Comparison of ENCODE assay signal across 8 mouse cellular contexts in genomic region chr8:46293741-46294151, GRCm38 (mm10). TPM values are rescaled to one million over a fixed set of nuclear protein-coding genes. Genes with fewer than 3 reads are reported as not detected.
DNase-seq lines count a peak whose midpoint lies in the region; ATAC-seq lines count a peak whose summit lies in the region.

No protein-coding gene starts in this region.

- WGBS in lung, embryonic 15.5 days: under 1% methylated on average over 16 of the region's 16 CpGs
- under 1% methylated on average over 16 of the region's 16 CpGs for WGBS in forebrain, embryonic 11.5 days
- under 1% methylated on average over 16 of the region's 16 CpGs for WGBS in hindbrain, embryonic 15.5 days
- under 1% methylated on average over 16 of the region's 16 CpGs for whole genome bisulfite sequencing in neural tube, embryonic 15.5 days

- H3K9ac ChIP-seq in lung, embryonic 15.5 days: no peak overlapping the region
- no peak overlapping the region for H3K9ac ChIP-seq in forebrain, embryonic 11.5 days (ENCODE audit: low read length)
- no peak overlapping the region for H3K9ac ChIP-seq in hindbrain, embryonic 15.5 days
- H3K9ac ChIP-seq in neural tube, embryonic 15.5 days (replicated peaks): no peak overlapping the region

- no peaks in the 10 kb centered on the region for H3K9me3 ChIP-seq in lung, embryonic 15.5 days
- H3K9me3 ChIP-seq in forebrain, embryonic 11.5 days (ENCODE audit: control insufficient read depth, low read length): no peaks in the 10 kb centered on the region
- no peaks in the 10 kb centered on the region for H3K9me3 ChIP-seq in hindbrain, embryonic 15.5 days
- no peaks in the 10 kb centered on the region for H3K9me3 ChIP-seq in neural tube, embryonic 15.5 days (replicated peaks)

- H3K27me3 ChIP-seq in lung, embryonic 15.5 days: peaks cover 97% of the 10 kb centered on the region
- H3K27me3 ChIP-seq in forebrain, embryonic 11.5 days (ENCODE audit: control insufficient read depth, insufficient read depth, low read length): peaks cover 74% of the 10 kb centered on the region
- H3K27me3 ChIP-seq in hindbrain, embryonic 15.5 days: peaks cover 85% of the 10 kb centered on the region
- H3K27me3 ChIP-seq in neural tube, embryonic 15.5 days (replicated peaks): peaks cover 87% of the 10 kb centered on the region

- H3K27ac ChIP-seq in lung, embryonic 15.5 days: no peak overlapping the region
- H3K27ac ChIP-seq in forebrain, embryonic 11.5 days (ENCODE audit: low read depth, low read length): no peak overlapping the region
- H3K27ac ChIP-seq in hindbrain, embryonic 15.5 days (replicated peaks): no peak overlapping the region
- H3K27ac ChIP-seq in neural tube, embryonic 15.5 days (replicated peaks): no peak overlapping the region

- no peak for DNase-seq in lung, postnatal 36 days
- DNase-seq in forebrain, embryonic 11.5 days (ENCODE audit: low spot score): peak; percentile 58
- DNase-seq in gastrocnemius, adult 18-20 months (ENCODE audit: low spot score): no peak

- H3K4me2 ChIP-seq in lung, embryonic 15.5 days: peak overlapping the region; percentile 20; the same call in 1 of the 2 replicates
- peak overlapping the region; percentile 50 for H3K4me2 ChIP-seq in forebrain, embryonic 11.5 days (ENCODE audit: low read depth, low read length, severe bottlenecking)
- peak overlapping the region; percentile 34 for H3K4me2 ChIP-seq in hindbrain, embryonic 15.5 days
- peak overlapping the region; percentile 43; the same call in 1 of the 2 replicates for H3K4me2 ChIP-seq in neural tube, embryonic 15.5 days

- H3K4me1 ChIP-seq in lung, embryonic 15.5 days: peaks cover 13% of the 10 kb centered on the region; the same call in 1 of the 2 replicates
- peaks cover 28% of the 10 kb centered on the region for H3K4me1 ChIP-seq in forebrain, embryonic 11.5 days (replicated peaks; ENCODE audit: control insufficient read depth, insufficient read depth, low read length)
- H3K4me1 ChIP-seq in hindbrain, embryonic 15.5 days (replicated peaks): peaks cover 15% of the 10 kb centered on the region
- peaks cover 35% of the 10 kb centered on the region for H3K4me1 ChIP-seq in neural tube, embryonic 15.5 days

- no peak for ATAC-seq in lung, embryonic 15.5 days (ENCODE audit: borderline replicate concordance, extremely low read depth, low FRiP score, low TSS enrichment)
- ATAC-seq in forebrain, embryonic 11.5 days (replicated peaks; ENCODE audit: low FRiP score): no peak
- ATAC-seq in hindbrain, embryonic 15.5 days (ENCODE audit: low FRiP score, low read depth): no peak
- ATAC-seq in neural tube, embryonic 15.5 days (ENCODE audit: low FRiP score): no peak
- no peak for ATAC-seq in cerebellum, adult (ENCODE audit: insufficient number of reproducible peaks, low FRiP score, low TSS enrichment)
- no peak for ATAC-seq in erythroblast, adult 5-6 weeks (replicated peaks; ENCODE audit: low FRiP score, poor library complexity, severe bottlenecking)

- no peak overlapping the region for H3K4me3 ChIP-seq in lung, embryonic 15.5 days
- H3K4me3 ChIP-seq in forebrain, embryonic 11.5 days (ENCODE audit: low read depth, low read length): peak overlapping the region; percentile 14
- H3K4me3 ChIP-seq in hindbrain, embryonic 15.5 days: no peak overlapping the region; the same call in 1 of the 2 replicates
- no peak overlapping the region; the same call in 1 of the 2 replicates for H3K4me3 ChIP-seq in neural tube, embryonic 15.5 days (replicated peaks)

- no peaks in the 10 kb centered on the region for H3K36me3 ChIP-seq in lung, embryonic 15.5 days
- no peaks in the 10 kb centered on the region for H3K36me3 ChIP-seq in forebrain, embryonic 11.5 days (ENCODE audit: control insufficient read depth, insufficient read depth, low read length)
- no peaks in the 10 kb centered on the region for H3K36me3 ChIP-seq in hindbrain, embryonic 15.5 days
- no peaks in the 10 kb centered on the region for H3K36me3 ChIP-seq in neural tube, embryonic 15.5 days

RNA-seq across cellular contexts. Expression of gene Helt, which starts 0.7 kb away (rescaled TPM):
- polyA plus RNA-seq in lung, embryonic 15.5 days (2015; fragmentation: Nextera tagmentation; extraction: Ambion mirVana): not detected in 2 replicates
- 5.9 and 7.4 TPM in 2 replicates for polyA plus RNA-seq in forebrain, embryonic 11.5 days (2014; fragmentation: Nextera tagmentation; extraction: Ambion mirVana)
- polyA plus RNA-seq in hindbrain, embryonic 15.5 days (2015; fragmentation: Nextera tagmentation; extraction: Ambion mirVana): 1.2 and 1.3 TPM in 2 replicates
- not detected in 2 replicates for polyA plus RNA-seq in neural tube, embryonic 15.5 days (2015; fragmentation: Nextera tagmentation; extraction: Ambion mirVana)
- total RNA-seq in erythroblast, adult 5-6 weeks (2015; ENCODE audit: low replicate concordance): not detected in 2 replicates
- not detected in 2 replicates for total RNA-seq in erythroblast, adult 5-6 weeks (2017; ENCODE audit: low replicate concordance)
- 1 to 10 TPM; 1.1 to 1.4 TPM for total RNA-seq in gastrocnemius, adult 18-20 months (2021)
